Mouse (Mus musculus): Measurements from ENCODE around the gene Armh2. TPM values are rescaled to one million over a fixed set of nuclear protein-coding genes. Genes with fewer than 3 reads are reported as not detected.

Gene Armh2
- polyA plus RNA-seq, 1 experiment from 2014 or later, result not detected

- ATAC-seq (ENCODE audit: low FRiP score, low read depth), result no peak
- Histone ChIP-seq H3K4me3 (no peak overlapping the region), H3K9ac (replicated peaks) (no peak overlapping the region), H3K27ac (replicated peaks) (no peak overlapping the region), H3K27me3 (peaks cover 14% of the 10 kb centered on the region), H3K36me3 (peaks cover 17% of the 10 kb centered on the region; the same call in 1 of the 2 replicates), H3K9me3 (peaks cover 2% of the 10 kb centered on the region; the same call in 1 of the 2 replicates), H3K4me2 (replicated peaks) (no peak overlapping the region), H3K4me1 (peaks cover 12% of the 10 kb centered on the region; the same call in 1 of the 2 replicates)
- 79% methylated on average over 7 of the region's 7 CpGs for WGBS
Observed at GRCm38 (mm10) chr13:24717677-24718076, 23.4 kb upstream of the Armh2 start.

GRCm38 (mm10) chr13:24721502-24721901, 19.5 kb upstream of the Armh2 start:
- H3K4me2 ChIP-seq (replicated peaks), result no peak overlapping the region
- no peak overlapping the region for H3K4me3 ChIP-seq
- H3K27ac ChIP-seq (replicated peaks), result no peak overlapping the region
- H3K4me1 ChIP-seq, result peaks cover 10% of the 10 kb centered on the region; the same call in 1 of the 2 replicates
- no peak for ATAC-seq (ENCODE audit: low FRiP score, low read depth)
- 82% methylated on average over 10 of the region's 10 CpGs for WGBS
- peaks cover 6% of the 10 kb centered on the region for H3K27me3 ChIP-seq
- H3K9ac ChIP-seq (replicated peaks), result no peak overlapping the region
- H3K9me3 ChIP-seq, result peaks cover 2% of the 10 kb centered on the region; the same call in 1 of the 2 replicates
- H3K36me3 ChIP-seq, result peaks cover 16% of the 10 kb centered on the region; the same call in 1 of the 2 replicates

GRCm38 (mm10) chr13:24723699-24724394, 17.2 kb upstream of the Armh2 start:
- Histone ChIP-seq H3K4me1 (peaks cover 10% of the 10 kb centered on the region; the same call in 1 of the 2 replicates), H3K9ac (replicated peaks) (no peak overlapping the region), H3K27ac (replicated peaks) (no peak overlapping the region), H3K36me3 (no peaks in the 10 kb centered on the region), H3K4me2 (replicated peaks) (no peak overlapping the region), H3K27me3 (peaks cover 11% of the 10 kb centered on the region), H3K4me3 (no peak overlapping the region), H3K9me3 (no peaks in the 10 kb centered on the region)
- 63% methylated on average over 8 of the region's 8 CpGs for WGBS
- no peak for ATAC-seq (ENCODE audit: low FRiP score, low read depth)

GRCm38 (mm10) chr13:24724395-24724759, 16.7 kb upstream of the Armh2 start:
- no peak overlapping the region for H3K4me2 ChIP-seq (replicated peaks)
- H3K4me1 ChIP-seq, result peaks cover 10% of the 10 kb centered on the region; the same call in 1 of the 2 replicates
- H3K36me3 ChIP-seq, result no peaks in the 10 kb centered on the region
- no peak overlapping the region for H3K9ac ChIP-seq (replicated peaks)
- H3K27me3 ChIP-seq, result peaks cover 11% of the 10 kb centered on the region
- 55% methylated on average over 4 of the region's 4 CpGs for WGBS
- H3K4me3 ChIP-seq, result no peak overlapping the region
- H3K9me3 ChIP-seq, result no peaks in the 10 kb centered on the region
- ATAC-seq (ENCODE audit: low FRiP score, low read depth), result no peak
- H3K27ac ChIP-seq (replicated peaks), result no peak overlapping the region

- H3K36me3 ChIP-seq, result 0 out of 2 replicates have a peak, but pooled peaks cover 4% of the 10 kb centered on the region
- H3K4me1 ChIP-seq, result peaks cover 7% of the 10 kb centered on the region; the same call in 1 of the 2 replicates
- WGBS, result 90% methylated on average over 5 of the region's 5 CpGs
- no peak overlapping the region for H3K4me2 ChIP-seq (replicated peaks)
- ATAC-seq (ENCODE audit: low FRiP score, low read depth), result no peak
- H3K4me3 ChIP-seq, result no peak overlapping the region
- H3K9me3 ChIP-seq, result no peaks in the 10 kb centered on the region
- H3K27me3 ChIP-seq, result peaks cover 11% of the 10 kb centered on the region
- H3K9ac ChIP-seq (replicated peaks), result no peak overlapping the region
- H3K27ac ChIP-seq (replicated peaks), result no peak overlapping the region
Observed at GRCm38 (mm10) chr13:24729128-24729527, 11.9 kb upstream of the Armh2 start.

- no peak overlapping the region for H3K27ac ChIP-seq (replicated peaks)
- no peaks in the 10 kb centered on the region for H3K4me1 ChIP-seq
- H3K36me3 ChIP-seq, result 0 out of 2 replicates have a peak, but pooled peaks cover 4% of the 10 kb centered on the region
- no peak overlapping the region for H3K4me3 ChIP-seq
- no peak overlapping the region for H3K4me2 ChIP-seq (replicated peaks)
- H3K9me3 ChIP-seq, result no peaks in the 10 kb centered on the region
- no peak for ATAC-seq (ENCODE audit: low FRiP score, low read depth)
- H3K27me3 ChIP-seq, result no peaks in the 10 kb centered on the region
- 88% methylated on average over 5 of the region's 5 CpGs for WGBS
- no peak overlapping the region for H3K9ac ChIP-seq (replicated peaks)
Observed at GRCm38 (mm10) chr13:24734502-24734901, 6.5 kb upstream of the Armh2 start.

GRCm38 (mm10) chr13:24735608-24736131, 5.4 kb upstream of the Armh2 start:
- no peaks in the 10 kb centered on the region for H3K4me1 ChIP-seq
- WGBS, result 90% methylated on average over 6 of the region's 6 CpGs
- H3K36me3 ChIP-seq, result 0 out of 2 replicates have a peak, but pooled peaks cover 4% of the 10 kb centered on the region
- H3K27me3 ChIP-seq, result no peaks in the 10 kb centered on the region
- no peak overlapping the region for H3K4me2 ChIP-seq (replicated peaks)
- H3K9ac ChIP-seq (replicated peaks), result no peak overlapping the region
- no peak overlapping the region for H3K4me3 ChIP-seq
- ATAC-seq (ENCODE audit: low FRiP score, low read depth), result no peak
- no peaks in the 10 kb centered on the region for H3K9me3 ChIP-seq
- H3K27ac ChIP-seq (replicated peaks), result no peak overlapping the region

GRCm38 (mm10) chr13:24747823-24748222, 6.8 kb downstream of the Armh2 start:
- H3K27ac ChIP-seq (replicated peaks), result no peak overlapping the region
- H3K4me2 ChIP-seq (replicated peaks), result no peak overlapping the region
- H3K36me3 ChIP-seq, result peaks cover 19% of the 10 kb centered on the region
- WGBS, result 91% methylated on average over 3 of the region's 3 CpGs
- no peak overlapping the region for H3K9ac ChIP-seq (replicated peaks)
- no peaks in the 10 kb centered on the region for H3K27me3 ChIP-seq
- H3K4me1 ChIP-seq, result no peaks in the 10 kb centered on the region
- no peaks in the 10 kb centered on the region for H3K9me3 ChIP-seq
- no peak for ATAC-seq (ENCODE audit: low FRiP score, low read depth)
- no peak overlapping the region for H3K4me3 ChIP-seq

GRCm38 (mm10) chr13:24750807-24751206, 9.8 kb downstream of the Armh2 start:
- peaks cover 38% of the 10 kb centered on the region for H3K36me3 ChIP-seq
- no peak for ATAC-seq (ENCODE audit: low FRiP score, low read depth)
- no peak overlapping the region for H3K27ac ChIP-seq (replicated peaks)
- H3K4me1 ChIP-seq, result no peaks in the 10 kb centered on the region
- H3K27me3 ChIP-seq, result no peaks in the 10 kb centered on the region
- WGBS, result 96% methylated on average over 8 of the region's 8 CpGs
- H3K4me2 ChIP-seq (replicated peaks), result no peak overlapping the region
- no peak overlapping the region for H3K4me3 ChIP-seq
- no peak overlapping the region for H3K9ac ChIP-seq (replicated peaks)
- H3K9me3 ChIP-seq, result no peaks in the 10 kb centered on the region

- Histone ChIP-seq H3K27ac (replicated peaks) (no peak overlapping the region), H3K4me1 (no peaks in the 10 kb centered on the region), H3K9ac (replicated peaks) (no peak overlapping the region), H3K27me3 (no peaks in the 10 kb centered on the region), H3K36me3 (peaks cover 43% of the 10 kb centered on the region), H3K4me3 (no peak overlapping the region), H3K9me3 (no peaks in the 10 kb centered on the region), H3K4me2 (replicated peaks) (no peak overlapping the region)
- no peak for ATAC-seq (ENCODE audit: low FRiP score, low read depth)
- WGBS, result 90% methylated on average over 8 of the region's 8 CpGs
Observed at GRCm38 (mm10) chr13:24751396-24751795, 10.4 kb downstream of the Armh2 start.

- H3K4me3 ChIP-seq, result no peak overlapping the region
- H3K4me1 ChIP-seq, result peaks cover 9% of the 10 kb centered on the region
- peaks cover 34% of the 10 kb centered on the region for H3K36me3 ChIP-seq
- no peaks in the 10 kb centered on the region for H3K9me3 ChIP-seq
- no peak overlapping the region for H3K9ac ChIP-seq (replicated peaks)
- whole genome bisulfite sequencing, result 94% methylated on average over 3 of the region's 3 CpGs
- no peak for ATAC-seq (ENCODE audit: low FRiP score, low read depth)
- H3K4me2 ChIP-seq (replicated peaks), result no peak overlapping the region
- H3K27me3 ChIP-seq, result no peaks in the 10 kb centered on the region
- no peak overlapping the region for H3K27ac ChIP-seq (replicated peaks)
Observed at GRCm38 (mm10) chr13:24756756-24757155, 15.7 kb downstream of the Armh2 start.

- Histone ChIP-seq H3K9me3 (no peaks in the 10 kb centered on the region), H3K27ac (replicated peaks) (no peak overlapping the region), H3K4me2 (replicated peaks) (no peak overlapping the region), H3K4me1 (peaks cover 9% of the 10 kb centered on the region), H3K4me3 (no peak overlapping the region), H3K36me3 (peaks cover 31% of the 10 kb centered on the region), H3K27me3 (no peaks in the 10 kb centered on the region), H3K9ac (replicated peaks) (no peak overlapping the region)
- no peak for ATAC-seq (ENCODE audit: low FRiP score, low read depth)
- WGBS, result 92% methylated on average over 12 of the region's 12 CpGs
Observed at GRCm38 (mm10) chr13:24757820-24758564, 17.0 kb downstream of the Armh2 start.

Measured in midbrain, embryonic 12.5 days (tissue).